Mouse (Mus musculus) limb, embryonic 14.5 days (tissue): ENCODE results near the gene Zfp113. TPM values are rescaled to one million over a fixed set of nuclear protein-coding genes. Genes with fewer than 3 reads are reported as not detected.

Source experiments
- ATAC-seq: fragments of 200-750 bp; cut with Nextera tagmentation; 2 replicates; pipeline ENCODE4 v1.8.0; 2017; ENCODE audit warnings: low read depth, moderate number of reproducible peaks, moderate TSS enrichment; ENCODE audit not compliant: low FRiP score
- DNase-seq: peaks from one replicate; pipeline ENCODE4 v3.0.0-alpha.2; 2015; ENCODE audit warnings: low spot score
- H3K27ac ChIP-seq: fragments of 300-500 bp; sonication (generic); replicated peaks from 2 replicates; pipeline ENCODE4 v1.5.1; 2014; ENCODE audit warnings: low read depth, mild to moderate bottlenecking, low read length, moderate library complexity, mixed read lengths
- H3K27me3 ChIP-seq: fragments of 300-500 bp; sonication (generic); 2 replicates; pipeline ENCODE4 v1.6.1; 2014; ENCODE audit warnings: low read length, mixed read lengths; ENCODE audit not compliant: control insufficient read depth, insufficient read depth
- H3K36me3 ChIP-seq: fragments of 300-500 bp; sonication (generic); 2 replicates; pipeline ENCODE4 v1.6.1; 2014; ENCODE audit warnings: mild to moderate bottlenecking, low read length, moderate library complexity, mixed read lengths; ENCODE audit not compliant: control insufficient read depth, insufficient read depth
- H3K4me1 ChIP-seq: fragments of 300-500 bp; sonication (generic); 2 replicates; pipeline ENCODE4 v1.6.1; 2014; ENCODE audit warnings: antibody characterized with exemption, low read length, mixed read lengths; ENCODE audit not compliant: control insufficient read depth, insufficient read depth
- H3K4me2 ChIP-seq: fragments of 300-500 bp; sonication (generic); replicated peaks from 2 replicates; pipeline ENCODE4 v1.6.1; 2014; ENCODE audit warnings: low read depth, mild to moderate bottlenecking, low read length, moderate library complexity; ENCODE audit not compliant: severe bottlenecking
- H3K4me3 ChIP-seq: fragments of 300-500 bp; sonication (generic); replicated peaks from 2 replicates; pipeline ENCODE4 v1.5.1; 2014; ENCODE audit warnings: low read length
- H3K9ac ChIP-seq: fragments of 300-500 bp; sonication (generic); 2 replicates; pipeline ENCODE4 v1.6.1; 2014; ENCODE audit warnings: mild to moderate bottlenecking, low read depth, low read length, moderate library complexity; ENCODE audit not compliant: severe bottlenecking
- H3K9me3 ChIP-seq: fragments of 300-500 bp; sonication (generic); 2 replicates; pipeline ENCODE4 v1.6.1; 2016; ENCODE audit warnings: low read length; ENCODE audit not compliant: control insufficient read depth
- POLR2A ChIP-seq: fragments of 200-500 bp; IDR thresholded peaks from 2 replicates; pipeline ENCODE4 v1.8.0; 2012; ENCODE audit warnings: inconsistent platforms, mild to moderate bottlenecking, moderate library complexity, borderline replicate concordance; ENCODE audit not compliant: insufficient read depth, insufficient read length; ENCODE audit errors: extremely low read depth
- WGBS: fragments of 180-500 bp; shearing (Covaris S2); extraction: QIAGEN DNeasy Blood & Tissue Kit; methylation state at CpG from one replicate; pipeline ENCODE4 v1.1.7; 2014; 5-methylcytosine and 5-hydroxymethylcytosine counted together
- polyA plus RNA-seq, 2 experiments: library from polyadenylated mRNA; depleted of rRNA in 1 of 2; stranded (reverse) in 1 of 2; unstranded in 1 of 2; fragments of >200 nt; fragmentation: Nextera tagmentation in 1 of 2; extraction: Ambion mirVana in 1 of 2; gene quantifications; 2 replicates each; pipeline versions ENCODE4 v1.2.1 to v1.2.3; 2012 to 2014

The Zfp113 gene
- polyA plus RNA-seq, 2 experiments = 5.2 to 11.3 TPM

DNA sequence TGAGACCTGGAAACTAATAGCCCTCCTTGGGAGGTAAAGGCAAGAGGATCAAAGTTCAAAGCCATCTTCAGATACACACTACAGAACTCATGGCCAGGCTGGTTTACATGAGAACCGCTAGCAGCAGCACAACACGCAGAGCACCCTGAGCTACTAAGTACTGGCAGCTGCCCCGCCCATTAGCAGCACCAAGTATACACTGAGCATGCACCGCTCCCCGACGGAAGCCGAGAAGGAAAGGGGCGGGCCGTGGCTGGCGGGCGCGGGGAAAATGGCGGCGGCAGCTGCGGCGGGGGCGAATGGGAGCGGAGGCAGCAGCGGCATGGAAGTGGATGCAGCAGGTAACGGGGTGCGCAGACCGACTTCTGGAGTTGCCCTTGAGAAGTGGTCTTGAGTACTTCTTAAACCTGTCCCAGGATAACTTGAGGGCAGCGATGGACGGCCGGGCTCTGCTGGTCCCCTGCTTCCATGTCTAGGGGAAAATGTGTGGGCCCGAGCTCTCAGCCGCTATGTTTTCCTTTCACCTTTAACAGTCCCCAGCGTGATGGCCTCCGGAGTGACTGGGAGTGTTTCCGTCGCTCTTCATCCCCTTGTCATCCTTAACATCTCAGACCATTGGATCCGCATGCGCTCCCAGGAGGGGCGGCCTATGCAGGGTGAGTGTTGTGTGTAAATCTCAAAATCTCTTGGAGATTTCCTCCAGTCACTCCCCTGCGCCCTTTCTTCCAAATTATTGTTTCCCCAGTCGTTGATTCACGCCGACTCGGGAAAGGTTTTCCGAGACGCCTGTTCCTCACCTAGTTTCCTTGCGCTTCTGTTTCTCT lies 5.5 kb upstream of the Zfp113 start, which contains the start of gene Cops6:
Gene Cops6 (plus strand): TSS at position 230 of the 824 bp plus-strand sequence.
- peak within 1 kb of the TSS; percentile 75 for H3K4me3 ChIP-seq
- peak within 1 kb of the TSS; percentile 85 for H3K9ac ChIP-seq
- H3K4me2 ChIP-seq = peak within 1 kb of the TSS; percentile 67
- peak; percentile 82; the same call in 1 of the 2 replicates for TF ChIP-seq POLR2A
- peak within 1 kb of the TSS; percentile 68 for H3K27ac ChIP-seq
- H3K4me1 ChIP-seq = 0 out of 2 replicates have a peak, but pooled peaks cover 3% of the 10 kb centered on the region
- WGBS = 1% methylated on average over 41 of the region's 42 CpGs
- H3K36me3 ChIP-seq = peaks cover 34% of the 10 kb centered on the region
- DNase-seq (peak; percentile 93), ATAC-seq (peak; percentile 94)
- H3K27me3 ChIP-seq = no peaks in the 10 kb centered on the region
- no peaks in the 10 kb centered on the region for H3K9me3 ChIP-seq

DNA sequence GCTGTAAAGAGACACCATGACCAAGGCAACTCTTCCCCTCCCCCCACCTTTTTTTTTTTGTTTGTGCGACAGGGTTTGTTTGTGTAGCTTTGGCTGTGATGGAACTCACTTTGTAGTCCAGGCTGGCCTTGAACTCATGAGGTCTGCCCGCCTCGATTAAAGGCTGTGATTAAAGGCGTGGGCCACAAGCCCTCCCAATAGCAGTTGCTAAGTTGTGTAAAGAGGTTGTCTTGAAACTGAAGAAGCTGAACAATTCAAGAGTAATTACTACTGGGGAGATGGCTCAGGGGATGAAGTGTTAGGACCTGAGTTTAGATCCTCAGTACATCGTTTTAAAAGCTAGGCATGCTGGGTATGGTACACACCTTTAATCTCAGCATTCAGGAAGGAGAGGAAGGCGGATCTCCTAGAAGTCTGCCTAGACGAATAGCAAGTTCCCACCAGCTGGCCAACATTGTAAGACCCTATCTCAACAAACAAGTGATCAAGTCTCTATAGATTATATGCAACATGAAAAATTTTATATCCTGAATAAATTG lies 4.7 kb upstream of the Zfp113 start:
- Histone ChIP-seq H3K9ac (peak overlapping the region; percentile 85; the same call in 1 of the 2 replicates), H3K27ac (no peak overlapping the region), H3K36me3 (peaks cover 26% of the 10 kb centered on the region), H3K27me3 (no peaks in the 10 kb centered on the region), H3K4me3 (peak overlapping the region; percentile 75), H3K9me3 (no peaks in the 10 kb centered on the region), H3K4me2 (peak overlapping the region; percentile 67), H3K4me1 (0 out of 2 replicates have a peak, but pooled peaks cover 3% of the 10 kb centered on the region)
- no peak for DNase-seq
- WGBS = 66% methylated on average over 7 of the region's 7 CpGs
- no peak for TF ChIP-seq POLR2A
- no peak for ATAC-seq

DNA sequence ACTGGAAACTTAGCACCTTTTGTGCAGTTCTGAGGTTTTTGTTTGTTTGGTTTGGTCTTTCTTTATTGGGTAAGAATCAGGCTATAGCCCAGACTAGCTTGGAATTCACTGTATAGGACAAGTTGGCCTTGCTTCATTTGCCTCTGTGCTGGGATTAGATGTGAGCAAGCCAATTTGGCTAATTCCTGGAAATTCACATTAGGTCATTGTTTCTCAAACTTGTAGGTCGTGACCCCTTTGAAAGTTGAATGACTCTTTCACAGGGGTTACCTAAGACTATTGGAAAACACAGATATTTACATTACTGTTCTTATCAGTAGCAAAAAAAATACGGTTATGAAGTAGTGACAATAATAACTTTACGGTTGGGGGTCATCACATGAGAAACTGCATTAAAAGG lies 1.2 kb downstream of the Zfp113 start:
- H3K27ac ChIP-seq = no peak overlapping the region
- 0 out of 2 replicates have a peak, but pooled peaks cover 4% of the 10 kb centered on the region for H3K4me1 ChIP-seq
- 89% methylated on average over 3 of the region's 3 CpGs for WGBS
- H3K9me3 ChIP-seq = no peaks in the 10 kb centered on the region
- H3K36me3 ChIP-seq = peaks cover 30% of the 10 kb centered on the region
- H3K4me3 ChIP-seq = peak overlapping the region; percentile 69
- no peak for DNase-seq
- TF ChIP-seq POLR2A = no peak
- H3K27me3 ChIP-seq = no peaks in the 10 kb centered on the region
- peak overlapping the region; percentile 56 for H3K4me2 ChIP-seq
- H3K9ac ChIP-seq = peak overlapping the region; percentile 92; the same call in 1 of the 2 replicates
- ATAC-seq = no peak

DNA sequence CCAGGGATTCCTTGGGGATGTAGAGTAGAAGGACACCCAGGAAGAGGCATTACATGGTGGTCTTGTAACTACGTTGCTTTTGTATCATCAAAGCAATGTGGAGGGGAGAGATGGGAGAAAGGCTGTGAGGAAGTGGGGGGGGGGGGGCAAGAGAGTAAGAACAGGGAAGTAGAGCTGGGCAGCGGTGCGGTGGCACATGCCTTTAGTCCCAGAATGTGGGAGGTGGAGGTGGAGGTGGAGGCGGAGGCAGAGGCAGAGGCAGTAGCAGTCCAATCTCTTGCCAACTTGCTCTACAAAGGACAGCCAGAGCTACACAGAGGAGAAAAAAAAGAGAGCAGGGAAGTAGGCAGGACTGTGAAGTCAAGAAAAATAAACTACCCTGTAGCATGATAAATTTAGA lies 17.0 kb downstream of the Zfp113 start:
- Histone ChIP-seq H3K36me3 (peaks cover 29% of the 10 kb centered on the region), H3K4me3 (no peak overlapping the region), H3K27me3 (no peaks in the 10 kb centered on the region), H3K9ac (no peak overlapping the region), H3K27ac (no peak overlapping the region), H3K4me2 (no peak overlapping the region), H3K4me1 (no peaks in the 10 kb centered on the region), H3K9me3 (no peaks in the 10 kb centered on the region)
- no peak for DNase-seq
- ATAC-seq = no peak
- 83% methylated on average over 4 of the region's 4 CpGs for WGBS
- TF ChIP-seq POLR2A = no peak

DNA sequence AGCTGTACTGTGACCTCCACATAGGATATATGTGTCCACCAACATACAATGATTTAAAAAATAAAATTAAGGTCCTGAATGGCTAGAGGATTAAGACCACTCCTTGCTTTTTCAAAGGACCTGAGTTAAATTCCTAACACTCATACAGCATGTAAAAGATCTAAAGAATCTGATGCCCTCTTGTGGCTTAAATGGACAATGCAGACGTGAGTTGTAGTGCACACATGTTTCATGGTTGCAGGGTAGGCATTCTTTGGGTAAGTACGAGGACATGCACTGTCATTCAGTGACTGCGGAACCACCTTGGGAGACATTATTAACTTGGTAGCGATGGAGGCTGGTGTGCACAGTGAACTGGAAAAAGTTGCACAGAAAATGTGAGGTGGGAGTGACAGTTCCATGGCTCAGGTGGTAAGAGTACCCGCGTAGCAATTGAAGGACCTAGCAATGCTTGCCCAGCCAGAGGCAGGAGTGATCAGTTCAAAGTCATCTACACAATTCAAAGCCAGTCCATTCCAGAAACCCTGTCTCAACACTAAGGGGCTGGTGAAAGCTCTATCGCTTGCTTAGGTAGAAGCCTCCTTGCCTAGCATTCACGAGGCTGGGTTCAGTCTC lies 17.5 kb downstream of the Zfp113 start:
- TF ChIP-seq POLR2A = no peak
- Histone ChIP-seq H3K4me1 (no peaks in the 10 kb centered on the region), H3K9me3 (no peaks in the 10 kb centered on the region), H3K9ac (no peak overlapping the region), H3K4me3 (no peak overlapping the region), H3K36me3 (peaks cover 30% of the 10 kb centered on the region), H3K27me3 (no peaks in the 10 kb centered on the region), H3K4me2 (no peak overlapping the region), H3K27ac (no peak overlapping the region)
- ATAC-seq (peak; percentile 67), DNase-seq (peak; percentile 75)
- 68% methylated on average over 8 of the region's 8 CpGs for WGBS
